Comparison of ENCODE assay signal across 21 mouse cellular contexts in the genomic region with DNA sequence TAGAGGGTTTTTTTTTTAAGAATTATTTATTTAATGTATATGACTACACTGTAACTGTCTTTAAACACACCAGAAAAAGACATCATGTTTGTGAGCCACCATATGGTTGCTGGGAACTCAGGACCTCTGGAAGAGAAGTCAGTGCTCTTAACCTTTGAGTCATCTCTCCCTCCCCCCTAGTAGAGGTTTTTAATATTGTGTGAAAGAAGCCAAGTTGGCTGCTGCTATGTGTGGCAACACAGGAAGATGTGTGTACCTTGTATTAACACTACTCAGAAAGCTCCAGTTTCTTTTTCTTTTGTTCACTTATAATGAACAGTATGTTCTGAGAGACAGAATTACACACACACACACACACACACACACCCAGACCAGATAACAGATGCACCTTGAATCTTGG.
A peak's percentile ranks its signal among the peaks of the same experiment; 100 is the strongest.
DNase-seq lines count a peak whose midpoint lies in the region; ATAC-seq lines count a peak whose summit lies in the region.
"Had no signal": no experiment of that assay in that cellular context is flagged by ENCODE, and none has a peak within 500 bp of the region (broad histone marks: within the 10 kb centered on the region; RNA-seq: fewer than 3 reads in every experiment).

No protein-coding gene starts in this region.

- H3K4me3 ChIP-seq in hindbrain, embryonic 10.5 days = no peak overlapping the region
- H3K4me3 ChIP-seq: embryonic facial prominence, embryonic 10.5 days; embryonic facial prominence, embryonic 13.5 days; erythroblast, embryonic 14.5 days; forebrain, embryonic 12.5 days; forebrain, embryonic 15.5 days; hindbrain, embryonic 13.5 days; intestine, embryonic 15.5 days had no signal

- no peak for ATAC-seq in cerebellum, adult (ENCODE audit: insufficient number of reproducible peaks, low FRiP score, low TSS enrichment)
- peak; percentile 50 for ATAC-seq in CD4-positive, CD25-positive, alpha-beta regulatory T cell, adult 4 months
- ATAC-seq in megakaryocyte, adult 5-6 weeks (ENCODE audit: poor library complexity, severe bottlenecking) = peak; percentile 45
- ATAC-seq: activated CD4-positive, CD25-positive, alpha-beta regulatory T cell, adult 4 months; forebrain, embryonic 15.5 days; hindbrain, embryonic 16.5 days; intestine, embryonic 15.5 days had no signal

- H3K36me3 ChIP-seq in hindbrain, embryonic 10.5 days = peaks cover 3% of the 10 kb centered on the region; the same call in 1 of the 2 replicates
- H3K36me3 ChIP-seq: intestine, embryonic 15.5 days had no signal

- H3K27ac ChIP-seq in hindbrain, embryonic 10.5 days = no peak overlapping the region
- H3K27ac ChIP-seq: embryonic facial prominence, embryonic 10.5 days; embryonic facial prominence, embryonic 13.5 days; forebrain, embryonic 12.5 days; forebrain, embryonic 15.5 days; hindbrain, embryonic 13.5 days; intestine, embryonic 15.5 days had no signal

- H3K27me3 ChIP-seq in hindbrain, embryonic 10.5 days (ENCODE audit: insufficient read depth, poor library complexity, severe bottlenecking) = no peaks in the 10 kb centered on the region
- H3K27me3 ChIP-seq: embryonic facial prominence, embryonic 13.5 days; forebrain, embryonic 12.5 days; forebrain, embryonic 15.5 days; hindbrain, embryonic 13.5 days; intestine, embryonic 15.5 days had no signal

- H3K4me1 ChIP-seq in hindbrain, embryonic 10.5 days (replicated peaks) = peaks cover 7% of the 10 kb centered on the region
- H3K4me1 ChIP-seq: intestine, embryonic 15.5 days had no signal

- H3K9me3 ChIP-seq in hindbrain, embryonic 10.5 days = no peaks in the 10 kb centered on the region
- H3K9me3 ChIP-seq: embryonic facial prominence, embryonic 10.5 days; embryonic facial prominence, embryonic 13.5 days; forebrain, embryonic 12.5 days; forebrain, embryonic 15.5 days; hindbrain, embryonic 13.5 days; intestine, embryonic 15.5 days had no signal

- DNase-seq in cerebellum, postnatal 14 days = peak; percentile 20 to 45
- no peak for DNase-seq in retina, postnatal 1 day
- DNase-seq in hindbrain, embryonic 10.5 days (ENCODE audit: low spot score) = no peak
- DNase-seq: adrenal gland, adult 8-10 months; adrenal gland, postnatal 25 days; B cell, adult 2 months; embryo, embryonic 11 days; gastrocnemius, postnatal 25 days; kidney, adult 11 months had no signal

Comparison
In these comparisons a context has a peak if more than half of its experiments do, and no peak if none do; other contexts are left out.
1. DNase-seq: peak in cerebellum, postnatal 14 days (2 of 2); none in retina, postnatal 1 day (single experiment) and hindbrain, embryonic 10.5 days (single experiment).